Comparison of ENCODE assay signal across 12 mouse cellular contexts in the genomic region with DNA sequence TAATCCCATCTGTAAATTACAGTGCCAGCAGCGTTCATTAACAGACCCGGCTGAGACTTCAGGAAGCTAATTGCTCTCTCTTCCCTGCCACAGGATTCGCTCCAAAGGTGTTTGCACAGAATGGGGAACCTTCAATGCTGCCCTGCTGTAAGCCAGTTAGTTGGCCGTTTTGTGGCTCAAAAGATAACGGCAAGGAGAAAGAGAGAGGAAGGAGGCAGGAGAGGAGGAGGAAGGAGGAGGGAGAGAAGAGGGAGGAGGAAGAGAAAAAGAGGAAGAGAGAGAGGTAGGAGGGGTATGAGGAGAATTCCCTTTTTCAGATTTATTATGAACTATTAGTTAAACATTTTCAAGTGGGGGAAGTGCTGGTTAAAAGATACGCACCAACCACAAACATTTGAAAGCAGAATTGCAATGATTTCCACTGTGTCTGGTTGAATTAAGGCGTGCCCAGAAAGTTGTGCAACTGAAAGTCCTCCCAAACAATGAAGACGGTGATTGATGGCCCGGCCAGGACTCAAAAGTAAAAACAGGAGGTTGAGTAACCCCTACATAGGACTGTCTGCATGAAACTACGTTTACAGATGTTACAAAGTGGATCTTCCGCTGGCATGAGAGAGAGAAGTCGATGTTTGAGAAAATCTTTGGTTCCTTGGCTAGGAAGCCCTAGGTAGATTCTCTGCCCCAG.
DNase-seq lines count a peak whose midpoint lies in the region; ATAC-seq and TF ChIP-seq lines count a peak whose summit lies in the region.
"Had no signal": no experiment of that assay in that cellular context is flagged by ENCODE, and none has a peak within 500 bp of the region (broad histone marks: within the 10 kb centered on the region; RNA-seq: fewer than 3 reads in every experiment).

No protein-coding gene starts in this region.

- 37% methylated on average over 12 of the region's 12 CpGs for whole genome bisulfite sequencing in kidney, embryonic 15.5 days
- 23% methylated on average over 12 of the region's 12 CpGs for WGBS in intestine, embryonic 14.5 days
- 20% methylated on average over 12 of the region's 12 CpGs for WGBS in lung, embryonic 16.5 days
- WGBS in stomach, embryonic 16.5 days, result 24% methylated on average over 12 of the region's 12 CpGs

- no peak overlapping the region for H3K27ac ChIP-seq in kidney, embryonic 15.5 days
- no peak overlapping the region for H3K27ac ChIP-seq in intestine, embryonic 14.5 days (ENCODE audit: low read depth)
- H3K27ac ChIP-seq in lung, embryonic 16.5 days (ENCODE audit: low read length), result no peak overlapping the region
- no peak overlapping the region for H3K27ac ChIP-seq in stomach, embryonic 16.5 days (ENCODE audit: low read length)
- no peak overlapping the region for H3K27ac ChIP-seq in gastrocnemius, adult 2 months
- H3K27ac ChIP-seq: embryonic facial prominence, embryonic 15.5 days; heart, embryonic 15.5 days; midbrain, embryonic 12.5 days had no signal

- H3K4me2 ChIP-seq in kidney, embryonic 15.5 days, result no peak overlapping the region
- H3K4me2 ChIP-seq in intestine, embryonic 14.5 days (ENCODE audit: low read length), result peak overlapping the region; percentile 11
- H3K4me2 ChIP-seq in lung, embryonic 16.5 days (ENCODE audit: low read depth, low read length), result peak overlapping the region; percentile 8; the same call in 1 of the 2 replicates
- peak overlapping the region; percentile 36 for H3K4me2 ChIP-seq in stomach, embryonic 16.5 days (ENCODE audit: low read depth, low read length)
- H3K4me2 ChIP-seq: embryonic facial prominence, embryonic 15.5 days; heart, embryonic 15.5 days; midbrain, embryonic 12.5 days had no signal

- no peak overlapping the region for H3K9ac ChIP-seq in kidney, embryonic 15.5 days
- no peak overlapping the region for H3K9ac ChIP-seq in intestine, embryonic 14.5 days (ENCODE audit: low read length)
- H3K9ac ChIP-seq in lung, embryonic 16.5 days (ENCODE audit: low read length), result 0 out of 2 replicates have a peak overlapping the region, but pooled peaks have one; percentile 7
- no peak overlapping the region for H3K9ac ChIP-seq in stomach, embryonic 16.5 days (ENCODE audit: low read length)
- H3K9ac ChIP-seq: embryonic facial prominence, embryonic 15.5 days; heart, embryonic 15.5 days; midbrain, embryonic 12.5 days had no signal

- no peak for DNase-seq in kidney, adult 8-10 months
- no peak for DNase-seq in intestine, embryonic 14.5 days (ENCODE audit: low spot score)
- no peak for DNase-seq in gastrocnemius, adult 2 months
- no peak for DNase-seq in layer of hippocampus, postnatal 25 days (ENCODE audit: extremely low spot score in 1 of 2, low spot score in 1 of 2)
- DNase-seq: right cerebral cortex, adult 18-20 months had no signal

- H3K4me3 ChIP-seq in kidney, embryonic 15.5 days (replicated peaks), result no peak overlapping the region
- no peak overlapping the region for H3K4me3 ChIP-seq in intestine, embryonic 14.5 days (ENCODE audit: low read depth, low read length)
- H3K4me3 ChIP-seq in lung, embryonic 16.5 days (ENCODE audit: low read length), result no peak overlapping the region
- no peak overlapping the region for H3K4me3 ChIP-seq in stomach, embryonic 16.5 days (replicated peaks; ENCODE audit: low read length)
- H3K4me3 ChIP-seq in gastrocnemius, adult 2 months, result no peak overlapping the region
- H3K4me3 ChIP-seq: embryonic facial prominence, embryonic 15.5 days; heart, embryonic 15.5 days; midbrain, embryonic 12.5 days had no signal

- H3K36me3 ChIP-seq in kidney, embryonic 15.5 days, result no peaks in the 10 kb centered on the region
- H3K36me3 ChIP-seq in intestine, embryonic 14.5 days (ENCODE audit: control insufficient read depth, insufficient read depth, low read length), result no peaks in the 10 kb centered on the region
- H3K36me3 ChIP-seq in lung, embryonic 16.5 days (ENCODE audit: control insufficient read depth, insufficient read depth, low read length), result no peaks in the 10 kb centered on the region
- no peaks in the 10 kb centered on the region for H3K36me3 ChIP-seq in stomach, embryonic 16.5 days (ENCODE audit: control insufficient read depth, insufficient read depth, low read length)
- H3K36me3 ChIP-seq: embryonic facial prominence, embryonic 15.5 days; heart, embryonic 15.5 days; midbrain, embryonic 12.5 days had no signal

- peaks cover 25% of the 10 kb centered on the region for H3K4me1 ChIP-seq in kidney, embryonic 15.5 days
- H3K4me1 ChIP-seq in intestine, embryonic 14.5 days (replicated peaks; ENCODE audit: control insufficient read depth, insufficient read depth, low read length), result peaks cover 26% of the 10 kb centered on the region
- peaks cover 25% of the 10 kb centered on the region for H3K4me1 ChIP-seq in lung, embryonic 16.5 days (replicated peaks; ENCODE audit: control insufficient read depth, insufficient read depth, low read length)
- peaks cover 9% of the 10 kb centered on the region; the same call in 1 of the 2 replicates for H3K4me1 ChIP-seq in stomach, embryonic 16.5 days (ENCODE audit: control insufficient read depth, insufficient read depth, low read length)
- H3K4me1 ChIP-seq: embryonic facial prominence, embryonic 15.5 days had no signal

- H3K27me3 ChIP-seq in kidney, embryonic 15.5 days, result no peaks in the 10 kb centered on the region
- no peaks in the 10 kb centered on the region for H3K27me3 ChIP-seq in intestine, embryonic 14.5 days (replicated peaks; ENCODE audit: control insufficient read depth, insufficient read depth, low read length)
- no peaks in the 10 kb centered on the region for H3K27me3 ChIP-seq in lung, embryonic 16.5 days (ENCODE audit: control insufficient read depth, insufficient read depth, low read depth, low read length)
- H3K27me3 ChIP-seq in stomach, embryonic 16.5 days (ENCODE audit: control insufficient read depth, insufficient read depth, low read length), result no peaks in the 10 kb centered on the region
- H3K27me3 ChIP-seq: embryonic facial prominence, embryonic 15.5 days; heart, embryonic 15.5 days; midbrain, embryonic 12.5 days had no signal

- no peaks in the 10 kb centered on the region for H3K9me3 ChIP-seq in kidney, embryonic 15.5 days (replicated peaks)
- no peaks in the 10 kb centered on the region for H3K9me3 ChIP-seq in intestine, embryonic 14.5 days (ENCODE audit: control insufficient read depth, low read length)
- H3K9me3 ChIP-seq in lung, embryonic 16.5 days (ENCODE audit: control insufficient read depth, low read length), result no peaks in the 10 kb centered on the region
- no peaks in the 10 kb centered on the region for H3K9me3 ChIP-seq in stomach, embryonic 16.5 days (replicated peaks; ENCODE audit: control insufficient read depth, low read length)
- H3K9me3 ChIP-seq: embryonic facial prominence, embryonic 15.5 days; heart, embryonic 15.5 days; midbrain, embryonic 12.5 days had no signal

- intact Hi-C loops in gastrocnemius, adult 2 months (cut with DNase I), result no loop called here

- ATAC-seq in kidney, embryonic 15.5 days (replicated peaks; ENCODE audit: low FRiP score), result 0 out of 2 replicates have a peak, but pooled peaks have one; percentile 9
- ATAC-seq in intestine, embryonic 14.5 days (replicated peaks; ENCODE audit: low FRiP score, low TSS enrichment, low read depth), result no peak
- no peak for ATAC-seq in lung, embryonic 16.5 days (ENCODE audit: low read depth)
- ATAC-seq in stomach, embryonic 16.5 days (ENCODE audit: insufficient read depth, low FRiP score), result no peak; the same call in 1 of the 2 replicates
- ATAC-seq in erythroid progenitor cell, adult 5-6 weeks (replicated peaks; ENCODE audit: low FRiP score, poor library complexity, severe bottlenecking), result no peak

- no peak for TF ChIP-seq CTCF in gastrocnemius, adult 2 months (IDR thresholded peaks at IDR 0.05)
